Mouse (Mus musculus) kidney, embryonic 15.5 days (tissue): ENCODE measurements around the gene Pacrg. TPM values are rescaled to one million over a fixed set of nuclear protein-coding genes. Genes with fewer than 3 reads are reported as not detected.

Experiments used
- ATAC-seq: fragments of 200-750 bp; cut with Nextera tagmentation; replicated peaks from 2 replicates; pipeline ENCODE4 v1.8.0; 2017; ENCODE audit warnings: moderate TSS enrichment; ENCODE audit not compliant: low FRiP score
- H3K27ac ChIP-seq: fragments of 300-500 bp; sonication (generic); 2 replicates; pipeline ENCODE4 v1.5.1; 2015; ENCODE audit warnings: mild to moderate bottlenecking, inconsistent platforms
- H3K27me3 ChIP-seq: fragments of 300-500 bp; sonication (generic); 2 replicates; pipeline ENCODE4 v1.6.1; 2015; ENCODE audit warnings: inconsistent platforms
- H3K36me3 ChIP-seq: fragments of 300-500 bp; sonication (generic); 2 replicates; pipeline ENCODE4 v1.6.1; 2015; ENCODE audit warnings: inconsistent platforms
- H3K4me1 ChIP-seq: fragments of 300-500 bp; sonication (generic); 2 replicates; pipeline ENCODE4 v1.6.1; 2015; ENCODE audit warnings: inconsistent platforms
- H3K4me2 ChIP-seq: fragments of 300-500 bp; sonication (generic); 2 replicates; pipeline ENCODE4 v1.6.1; 2015; ENCODE audit warnings: moderate library complexity, mild to moderate bottlenecking, inconsistent platforms
- H3K4me3 ChIP-seq: fragments of 300-500 bp; sonication (generic); replicated peaks from 2 replicates; pipeline ENCODE4 v1.5.1; 2015; ENCODE audit warnings: mild to moderate bottlenecking, inconsistent platforms
- H3K9ac ChIP-seq: fragments of 300-500 bp; sonication (generic); 2 replicates; pipeline ENCODE4 v1.6.1; 2015; ENCODE audit warnings: mild to moderate bottlenecking, inconsistent platforms
- H3K9me3 ChIP-seq: fragments of 300-500 bp; sonication (generic); replicated peaks from 2 replicates; pipeline ENCODE4 v1.6.1; 2016; ENCODE audit warnings: inconsistent platforms
- WGBS: fragments of 180-500 bp; shearing (Covaris S2); methylation state at CpG from one replicate; pipeline ENCODE4 v1.1.7; 2015; ENCODE audit warnings: mixed read lengths; 5-methylcytosine and 5-hydroxymethylcytosine counted together
- polyA plus RNA-seq: library from polyadenylated mRNA; unstranded; fragments of >200 nt; fragmentation: Nextera tagmentation; extraction: Ambion mirVana; gene quantifications from 2 replicates; pipeline ENCODE4 v1.2.1, GENCODE M21; 2015

Gene Pacrg
- polyA plus RNA-seq, 1 experiment from 2014 or later = 3.6 TPM

DNA sequence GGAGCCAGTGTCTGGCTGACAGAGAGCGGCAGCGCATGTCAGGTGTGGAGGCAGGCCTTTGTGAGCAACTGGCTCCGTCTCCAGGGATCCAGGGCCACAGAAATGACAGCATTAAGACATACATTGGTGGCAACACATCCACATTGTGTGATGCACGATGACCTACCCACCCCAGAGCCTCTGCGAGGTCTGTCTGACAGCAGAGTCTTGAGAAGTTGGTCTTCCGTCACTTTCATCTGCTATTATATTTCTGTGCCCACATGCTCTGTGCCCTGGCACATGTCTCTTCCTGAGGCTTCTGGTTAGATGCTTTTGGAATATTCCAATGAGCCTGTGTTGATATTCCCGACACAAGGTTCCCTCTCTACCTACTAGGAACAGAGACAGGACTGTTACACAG, 224.5 kb downstream of the Pacrg start:
- H3K9ac ChIP-seq = no peak overlapping the region
- H3K27ac ChIP-seq = no peak overlapping the region
- H3K27me3 ChIP-seq = no peaks in the 10 kb centered on the region
- H3K4me2 ChIP-seq = no peak overlapping the region
- no peak for ATAC-seq
- no peaks in the 10 kb centered on the region for H3K36me3 ChIP-seq
- H3K4me1 ChIP-seq = no peaks in the 10 kb centered on the region
- no peak overlapping the region for H3K4me3 ChIP-seq
- 85% methylated on average over 7 of the region's 7 CpGs for WGBS
- no peaks in the 10 kb centered on the region for H3K9me3 ChIP-seq

DNA sequence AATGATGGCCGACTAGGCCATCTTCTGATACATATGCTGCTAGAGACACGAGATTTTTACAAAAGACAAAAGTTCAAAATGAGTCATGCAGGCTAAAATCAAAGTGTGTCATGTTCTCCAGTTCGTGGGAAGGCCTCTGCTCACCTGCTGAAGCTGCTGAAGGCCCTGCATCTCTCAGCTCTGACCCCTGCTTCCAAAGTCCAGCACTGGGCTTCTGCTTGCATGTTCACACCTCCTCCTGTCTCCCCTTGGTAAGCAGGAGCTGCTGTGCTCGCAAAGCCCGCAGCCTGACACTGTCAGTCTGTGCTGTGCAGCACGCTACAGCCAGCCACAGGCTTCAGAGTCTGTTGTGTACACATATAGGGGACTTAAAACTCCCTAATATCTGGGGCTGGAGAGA, 225.4 kb downstream of the Pacrg start:
- Histone ChIP-seq H3K27me3 (no peaks in the 10 kb centered on the region), H3K36me3 (no peaks in the 10 kb centered on the region), H3K4me2 (no peak overlapping the region), H3K4me1 (no peaks in the 10 kb centered on the region), H3K9me3 (no peaks in the 10 kb centered on the region), H3K9ac (no peak overlapping the region), H3K4me3 (no peak overlapping the region), H3K27ac (no peak overlapping the region)
- WGBS = 82% methylated on average over 6 of the region's 6 CpGs
- ATAC-seq = no peak

DNA sequence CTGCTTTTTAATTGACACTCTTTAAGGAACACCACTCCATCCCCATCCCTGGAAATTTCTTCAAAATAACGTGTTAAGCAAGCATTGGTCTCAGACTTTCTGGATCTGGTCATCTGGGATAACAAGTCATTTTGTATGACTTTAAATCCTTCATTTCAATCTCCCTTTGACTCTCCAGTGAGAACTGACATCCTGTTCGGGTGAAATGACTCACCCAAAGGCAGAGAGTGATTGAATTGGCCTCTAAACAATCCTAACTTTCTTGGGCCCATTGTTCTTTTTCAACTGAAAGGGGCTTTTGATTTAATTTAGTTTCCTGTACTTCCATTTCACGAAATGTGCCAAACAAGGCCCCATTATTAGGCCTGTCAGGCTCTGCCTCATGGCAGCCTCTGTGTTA, 228.5 kb downstream of the Pacrg start:
- Histone ChIP-seq H3K27ac (no peak overlapping the region), H3K4me2 (no peak overlapping the region), H3K9ac (no peak overlapping the region), H3K4me3 (no peak overlapping the region), H3K4me1 (no peaks in the 10 kb centered on the region), H3K9me3 (no peaks in the 10 kb centered on the region), H3K27me3 (no peaks in the 10 kb centered on the region), H3K36me3 (no peaks in the 10 kb centered on the region)
- ATAC-seq = no peak
- WGBS = 40% methylated on average over 3 of the region's 3 CpGs

DNA sequence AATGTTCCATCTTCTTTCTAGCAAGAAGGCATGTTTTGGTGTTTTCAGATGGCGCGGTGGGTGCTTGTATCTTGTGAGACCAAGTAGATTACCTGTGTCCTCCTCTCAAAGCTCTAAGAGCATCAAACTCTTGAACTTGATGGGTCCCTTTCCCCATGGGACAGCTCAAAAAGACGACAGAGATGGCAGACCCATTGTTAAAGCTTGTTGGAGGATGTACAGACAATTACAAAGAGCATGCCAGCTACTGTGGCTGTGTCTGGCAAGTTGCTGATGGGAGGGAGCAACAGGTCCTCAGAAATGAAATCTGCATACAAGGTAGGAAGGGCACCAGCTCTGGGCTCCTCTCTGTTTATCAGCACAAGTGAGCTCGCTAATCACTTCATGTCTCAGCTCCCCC, 232.0 kb downstream of the Pacrg start:
- H3K36me3 ChIP-seq = no peaks in the 10 kb centered on the region
- H3K27ac ChIP-seq = no peak overlapping the region
- H3K9ac ChIP-seq = no peak overlapping the region
- 79% methylated on average over 4 of the region's 4 CpGs for WGBS
- ATAC-seq = no peak
- H3K4me3 ChIP-seq = no peak overlapping the region
- no peaks in the 10 kb centered on the region for H3K9me3 ChIP-seq
- H3K4me1 ChIP-seq = no peaks in the 10 kb centered on the region
- H3K4me2 ChIP-seq = no peak overlapping the region
- H3K27me3 ChIP-seq = no peaks in the 10 kb centered on the region

DNA sequence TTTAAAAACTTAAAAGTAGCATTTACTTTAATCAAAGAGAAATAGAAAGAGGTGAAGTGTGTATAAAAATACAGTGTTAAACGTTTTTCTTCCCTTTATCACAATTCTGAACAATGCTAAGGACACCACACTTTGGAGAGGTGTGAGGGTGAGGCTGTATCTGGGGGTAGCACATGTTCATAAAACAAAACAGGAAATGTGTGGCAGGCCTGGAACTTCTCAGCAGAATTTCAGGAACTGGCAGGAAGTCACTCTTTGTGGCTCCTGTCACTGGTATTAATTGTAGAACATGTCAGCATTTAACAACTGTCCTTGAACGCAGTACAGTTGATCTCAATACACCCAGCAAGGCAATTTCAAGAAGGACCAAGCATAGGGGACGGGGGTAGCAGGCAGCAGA, 234.0 kb downstream of the Pacrg start:
- H3K9ac ChIP-seq = no peak overlapping the region
- H3K36me3 ChIP-seq = no peaks in the 10 kb centered on the region
- H3K9me3 ChIP-seq = no peaks in the 10 kb centered on the region
- no peak overlapping the region for H3K4me2 ChIP-seq
- H3K27me3 ChIP-seq = no peaks in the 10 kb centered on the region
- no peak overlapping the region for H3K4me3 ChIP-seq
- ATAC-seq = no peak
- no peak overlapping the region for H3K27ac ChIP-seq
- WGBS = 60% methylated on average over 3 of the region's 3 CpGs
- H3K4me1 ChIP-seq = no peaks in the 10 kb centered on the region

DNA sequence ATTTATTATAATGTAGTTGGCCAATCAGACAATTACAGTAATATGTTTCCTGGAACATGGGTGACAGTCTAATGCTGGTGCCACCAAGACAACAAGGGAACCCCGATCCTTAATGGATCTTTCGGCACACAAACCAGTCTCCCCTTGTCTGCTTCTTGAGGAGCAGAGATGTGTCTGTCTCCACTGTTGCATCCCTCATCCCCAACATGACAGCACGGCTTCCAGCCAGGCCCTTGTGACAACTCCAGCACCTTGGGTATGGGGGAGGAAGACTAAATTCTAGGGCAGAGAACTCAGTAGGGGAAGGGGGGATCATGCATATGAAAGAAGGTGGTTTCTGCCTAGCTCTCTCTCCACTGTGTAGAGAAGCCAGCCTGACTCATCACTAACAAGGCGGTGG, 242.4 kb downstream of the Pacrg start:
- Histone ChIP-seq H3K27me3 (no peaks in the 10 kb centered on the region), H3K4me1 (no peaks in the 10 kb centered on the region), H3K9ac (no peak overlapping the region), H3K4me3 (no peak overlapping the region), H3K27ac (no peak overlapping the region), H3K4me2 (no peak overlapping the region), H3K36me3 (no peaks in the 10 kb centered on the region), H3K9me3 (no peaks in the 10 kb centered on the region)
- ATAC-seq = no peak
- 91% methylated on average over 4 of the region's 4 CpGs for WGBS

DNA sequence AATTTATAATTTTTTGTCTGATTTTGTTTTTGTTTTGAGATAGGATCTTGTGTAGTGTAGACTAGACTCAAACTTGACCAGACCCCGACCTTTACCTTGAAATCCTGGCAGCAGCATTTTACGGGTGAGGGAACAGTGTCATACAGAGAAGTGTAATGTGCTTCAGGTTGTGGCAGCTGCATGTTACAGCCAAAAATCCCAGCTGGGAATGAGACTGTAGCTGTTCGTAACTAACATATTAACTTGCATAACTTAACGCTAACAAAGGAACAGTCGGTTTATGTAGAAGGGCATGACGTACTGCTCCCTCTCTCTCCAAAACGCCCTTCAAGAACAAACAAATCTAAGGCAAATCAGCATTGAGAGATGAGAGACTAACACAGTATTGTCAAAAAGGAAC, 250.5 kb downstream of the Pacrg start:
- Histone ChIP-seq H3K36me3 (no peaks in the 10 kb centered on the region), H3K4me2 (no peak overlapping the region), H3K9me3 (no peaks in the 10 kb centered on the region), H3K4me1 (no peaks in the 10 kb centered on the region; the same call in 1 of the 2 replicates), H3K27me3 (no peaks in the 10 kb centered on the region), H3K27ac (no peak overlapping the region), H3K4me3 (no peak overlapping the region), H3K9ac (no peak overlapping the region)
- no peak for ATAC-seq
- WGBS = 47% methylated on average over 7 of the region's 7 CpGs

DNA sequence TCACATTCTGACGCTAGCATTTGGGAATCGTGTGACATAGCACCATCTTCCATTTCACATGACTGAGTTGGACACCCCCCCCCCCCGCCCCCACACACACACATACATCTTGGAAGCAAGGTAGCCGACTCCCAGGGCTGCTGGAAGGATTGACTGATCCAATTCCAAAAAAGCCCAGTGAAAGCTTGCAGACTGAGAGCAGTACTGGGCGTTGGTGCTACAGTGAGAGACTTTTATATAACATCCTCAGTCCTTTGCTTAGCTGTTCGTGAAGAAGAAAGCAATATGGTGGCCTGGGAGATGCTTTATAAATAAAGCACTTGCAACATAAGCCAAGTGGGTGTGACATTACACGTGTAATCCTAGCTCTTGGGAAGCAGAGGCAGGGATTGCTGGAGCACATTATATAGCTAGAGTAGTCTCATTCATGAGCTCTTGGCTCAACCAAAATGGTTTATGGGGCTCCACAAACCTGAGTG, 251.2 kb downstream of the Pacrg start:
- Histone ChIP-seq H3K9me3 (no peaks in the 10 kb centered on the region), H3K4me2 (no peak overlapping the region)
- 84% methylated on average over 7 of the region's 7 CpGs for WGBS

DNA sequence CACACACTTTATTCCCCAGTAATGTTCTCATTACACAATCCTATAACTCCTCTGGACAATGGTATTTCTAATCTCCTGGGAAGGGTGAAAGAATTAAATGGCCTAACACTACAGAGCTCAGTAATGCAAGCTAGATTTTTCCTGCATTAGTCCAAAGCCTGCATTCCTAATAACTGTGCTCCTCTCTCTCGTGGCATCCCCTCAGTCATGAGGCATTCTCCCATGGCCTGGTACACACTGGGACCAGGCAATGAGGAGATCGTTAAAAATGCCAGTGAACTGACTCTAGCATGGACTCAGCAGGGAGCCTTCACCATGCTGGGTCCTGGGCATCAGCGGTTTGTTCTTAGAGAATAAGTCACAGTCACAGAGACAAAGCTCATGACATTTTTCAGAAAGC, 256.8 kb downstream of the Pacrg start:
- no peaks in the 10 kb centered on the region for H3K9me3 ChIP-seq
- ATAC-seq = no peak
- no peak overlapping the region for H3K4me2 ChIP-seq
- WGBS = 69% methylated on average over 3 of the region's 3 CpGs
- H3K36me3 ChIP-seq = no peaks in the 10 kb centered on the region
- H3K27me3 ChIP-seq = no peaks in the 10 kb centered on the region
- no peak overlapping the region for H3K9ac ChIP-seq
- no peak overlapping the region for H3K4me3 ChIP-seq
- no peak overlapping the region for H3K27ac ChIP-seq
- no peaks in the 10 kb centered on the region for H3K4me1 ChIP-seq

More for the DNA sequence above, 251.2 kb downstream of the Pacrg start:
- Histone ChIP-seq H3K4me3 (no peak overlapping the region), H3K27me3 (no peaks in the 10 kb centered on the region), H3K9ac (no peak overlapping the region), H3K36me3 (no peaks in the 10 kb centered on the region), H3K27ac (no peak overlapping the region), H3K4me1 (no peaks in the 10 kb centered on the region; the same call in 1 of the 2 replicates)
- ATAC-seq = no peak

DNA sequence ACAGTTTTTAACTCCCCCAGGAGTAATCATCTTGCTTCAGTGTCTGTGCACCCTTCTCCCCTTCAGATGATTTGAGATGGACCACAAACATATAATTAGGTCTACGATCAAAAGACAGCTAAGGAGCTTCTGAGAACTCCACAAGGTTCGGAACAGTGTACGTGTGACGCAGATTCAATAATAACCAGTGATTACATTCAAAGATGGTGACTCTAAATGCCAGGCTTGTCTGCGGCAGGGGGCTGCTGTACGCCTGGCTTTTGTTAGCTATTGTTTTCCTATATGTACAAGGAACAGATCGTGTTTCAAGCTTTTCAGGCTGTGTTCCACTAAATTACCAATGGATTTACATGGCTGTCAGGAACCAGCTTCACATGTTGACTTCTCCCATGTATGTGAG, 264.8 kb downstream of the Pacrg start:
- no peak overlapping the region for H3K27ac ChIP-seq
- no peak overlapping the region for H3K9ac ChIP-seq
- H3K4me2 ChIP-seq = no peak overlapping the region
- no peaks in the 10 kb centered on the region for H3K4me1 ChIP-seq
- no peak overlapping the region for H3K4me3 ChIP-seq
- H3K9me3 ChIP-seq = no peaks in the 10 kb centered on the region
- no peak for ATAC-seq
- no peaks in the 10 kb centered on the region for H3K36me3 ChIP-seq
- WGBS = 87% methylated on average over 7 of the region's 7 CpGs
- H3K27me3 ChIP-seq = no peaks in the 10 kb centered on the region

DNA sequence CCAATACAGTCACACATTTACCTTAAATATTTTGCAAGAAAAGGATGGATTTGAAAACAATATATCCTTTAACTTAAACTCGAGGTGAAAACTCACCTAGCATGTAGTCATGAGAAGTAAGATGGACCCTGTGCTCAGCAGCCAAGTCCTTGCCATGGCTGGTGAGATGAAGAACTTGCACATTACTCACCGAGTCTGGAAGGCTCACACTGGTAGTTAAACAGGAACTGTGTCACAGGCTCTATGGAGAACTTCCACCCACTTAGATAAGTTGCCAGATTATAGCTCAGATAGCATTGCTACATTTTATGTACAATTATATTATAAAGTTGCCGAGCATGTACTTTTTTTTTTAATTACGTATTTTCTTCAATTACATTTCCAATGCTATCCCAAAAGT, 267.7 kb downstream of the Pacrg start:
- H3K27ac ChIP-seq = no peak overlapping the region
- H3K36me3 ChIP-seq = no peaks in the 10 kb centered on the region
- ATAC-seq = no peak
- H3K9me3 ChIP-seq = no peaks in the 10 kb centered on the region
- H3K4me3 ChIP-seq = no peak overlapping the region
- H3K27me3 ChIP-seq = no peaks in the 10 kb centered on the region
- no peaks in the 10 kb centered on the region for H3K4me1 ChIP-seq
- H3K4me2 ChIP-seq = no peak overlapping the region
- 86% methylated on average over 4 of the region's 4 CpGs for WGBS
- no peak overlapping the region for H3K9ac ChIP-seq

DNA sequence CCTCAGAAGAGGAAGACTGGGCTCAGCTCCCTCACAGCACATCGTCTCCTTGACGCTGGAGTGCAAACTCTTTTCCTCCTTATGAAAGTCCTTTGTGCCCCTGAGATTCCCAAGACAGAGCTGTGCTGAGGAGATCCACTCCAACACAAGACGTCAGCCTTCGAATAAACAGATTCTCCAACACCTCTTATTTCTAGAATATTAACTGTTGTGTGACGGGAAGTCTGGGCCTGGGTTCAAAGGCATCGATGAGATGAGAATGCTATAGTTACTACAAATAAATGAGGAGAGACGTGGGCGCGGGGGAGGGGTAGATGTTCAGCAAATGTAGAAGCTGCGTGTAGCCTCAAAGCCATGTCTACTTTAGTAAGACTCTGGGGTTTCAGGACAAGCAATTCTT, 270.8 kb downstream of the Pacrg start:
- no peaks in the 10 kb centered on the region for H3K9me3 ChIP-seq
- no peak overlapping the region for H3K4me2 ChIP-seq
- H3K9ac ChIP-seq = no peak overlapping the region
- 88% methylated on average over 10 of the region's 10 CpGs for WGBS
- no peak for ATAC-seq
- no peaks in the 10 kb centered on the region for H3K36me3 ChIP-seq
- H3K4me3 ChIP-seq = no peak overlapping the region
- no peak overlapping the region for H3K27ac ChIP-seq
- H3K4me1 ChIP-seq = no peaks in the 10 kb centered on the region
- H3K27me3 ChIP-seq = no peaks in the 10 kb centered on the region

DNA sequence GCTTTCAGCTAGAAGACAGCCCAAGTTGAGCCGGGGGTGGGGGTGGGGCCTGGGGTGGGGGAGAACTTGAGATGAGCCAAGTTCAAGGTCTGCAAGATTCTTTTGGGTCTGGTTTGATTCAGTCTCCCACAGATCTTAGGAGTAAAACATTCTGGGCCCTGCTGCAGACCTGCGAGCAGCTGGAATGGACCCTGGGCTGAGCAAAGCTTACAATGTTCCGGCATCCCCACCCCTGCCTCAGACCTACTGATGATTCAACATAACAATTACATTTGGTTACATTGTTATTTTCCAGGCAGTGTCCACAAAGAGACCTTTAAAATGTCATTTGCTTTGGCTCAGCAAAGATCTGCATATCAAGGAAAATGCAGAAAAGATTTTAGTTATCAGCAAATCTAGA, 272.7 kb downstream of the Pacrg start:
- H3K36me3 ChIP-seq = no peaks in the 10 kb centered on the region
- no peak overlapping the region for H3K4me3 ChIP-seq
- no peaks in the 10 kb centered on the region for H3K27me3 ChIP-seq
- H3K9me3 ChIP-seq = no peaks in the 10 kb centered on the region
- no peaks in the 10 kb centered on the region for H3K4me1 ChIP-seq
- no peak overlapping the region for H3K27ac ChIP-seq
- no peak overlapping the region for H3K9ac ChIP-seq
- no peak overlapping the region for H3K4me2 ChIP-seq
- ATAC-seq = no peak
- WGBS = 92% methylated on average over 3 of the region's 3 CpGs
